Mouse (Mus musculus): ENCODE data around the gene Il7r.

Gene Il7r

GRCm38 (mm10) chr15:9472167-9472566, 57.8 kb downstream of the Il7r start:
- no peak for DNase-seq (ENCODE audit: low spot score in 2 of 2)

- no peak for DNase-seq (ENCODE audit: low spot score in 2 of 2)
Observed at GRCm38 (mm10) chr15:9471053-9471685, 58.8 kb downstream of the Il7r start.

- no peak for DNase-seq (ENCODE audit: low spot score in 2 of 2)
Observed at GRCm38 (mm10) chr15:9464039-9464438, 65.9 kb downstream of the Il7r start.

GRCm38 (mm10) chr15:9463521-9464027, 66.4 kb downstream of the Il7r start:
- no peak for DNase-seq (ENCODE audit: low spot score in 2 of 2)
